Mouse (Mus musculus): ENCODE data around the gene Sectm1b. TPM values are rescaled to one million over a fixed set of nuclear protein-coding genes. Genes with fewer than 3 reads are reported as not detected.
"Not testable (repeated sequence)": the region's sequence is repeated elsewhere in the genome, so short reads cannot be mapped to it uniquely, and the experiment has no call there.

The Sectm1b gene
- polyA plus RNA-seq, 2 experiments, result 0.04 to 0.08 TPM

GRCm38 (mm10) chr11:121108061-121108460, 44.7 kb upstream of the Sectm1b start:
- H3K9me3 ChIP-seq (ENCODE audit: control insufficient read depth, low read length), result no peaks in the 10 kb centered on the region
- no peak for TF ChIP-seq EP300 (IDR thresholded peaks at IDR 0.05; ENCODE audit: low read depth)
- TF ChIP-seq CTCF (IDR thresholded peaks at IDR 0.05; ENCODE audit: low read depth), result no peak
- H3K27ac ChIP-seq, result no peak overlapping the region
- H3K4me3 ChIP-seq (ENCODE audit: insufficient read depth in 1 of 2, low read depth in 2 of 2, low read length in 2 of 2), result no peak overlapping the region
- peaks cover 0 to 3% of the 10 kb centered on the region in 2 experiments; a peak in 1 of 4 replicates for H3K4me1 ChIP-seq (replicated peaks; ENCODE audit: control insufficient read depth in 2 of 2, insufficient read depth in 2 of 2, low read length in 1 of 2)
- no peak overlapping the region for H3K4me2 ChIP-seq (ENCODE audit: low read depth)
- ATAC-seq (ENCODE audit: insufficient read depth) (no peak), DNase-seq (ENCODE audit: low read depth in 3 of 3, low spot score in 3 of 3) (no peak)
- H3K9ac ChIP-seq (replicated peaks), result no peak overlapping the region
- WGBS (ENCODE audit: insufficient replicate concordance), result 45% methylated on average over 9 of the region's 9 CpGs
- H3K36me3 ChIP-seq (replicated peaks; ENCODE audit: control insufficient read depth, insufficient read depth, low read depth), result no peaks in the 10 kb centered on the region
- no peaks in the 10 kb centered on the region for H3K27me3 ChIP-seq (ENCODE audit: control insufficient read depth, insufficient read depth, low read length)

- not testable (repeated sequence) for H3K36me3 ChIP-seq (replicated peaks; ENCODE audit: control insufficient read depth, insufficient read depth, low read depth); H3K4me3 ChIP-seq (ENCODE audit: insufficient read depth in 1 of 2, low read depth in 2 of 2, low read length in 2 of 2); H3K9me3 ChIP-seq (ENCODE audit: control insufficient read depth, low read length); DNase-seq (ENCODE audit: low read depth in 3 of 3, low spot score in 3 of 3); ATAC-seq (ENCODE audit: insufficient read depth); H3K27ac ChIP-seq; H3K27me3 ChIP-seq (ENCODE audit: control insufficient read depth, insufficient read depth, low read length); H3K4me2 ChIP-seq (ENCODE audit: low read depth); H3K9ac ChIP-seq (replicated peaks); H3K4me1 ChIP-seq (replicated peaks; ENCODE audit: control insufficient read depth in 2 of 2, insufficient read depth in 2 of 2, low read length in 1 of 2)
- WGBS (ENCODE audit: insufficient replicate concordance), result 52% methylated on average over 1 of the region's 1 CpGs
Observed at GRCm38 (mm10) chr11:121107242-121107641, 43.9 kb upstream of the Sectm1b start.

GRCm38 (mm10) chr11:121101124-121101805, 37.9 kb upstream of the Sectm1b start:
- Histone ChIP-seq H3K9me3 (ENCODE audit: control insufficient read depth, low read length) (no peaks in the 10 kb centered on the region), H3K36me3 (replicated peaks; ENCODE audit: control insufficient read depth, insufficient read depth, low read depth) (no peaks in the 10 kb centered on the region), H3K27ac (no peak overlapping the region), H3K9ac (replicated peaks) (no peak overlapping the region), H3K4me3 (ENCODE audit: insufficient read depth in 1 of 2, low read depth in 2 of 2, low read length in 2 of 2) (no peak overlapping the region), H3K4me1 (replicated peaks; ENCODE audit: control insufficient read depth in 2 of 2, insufficient read depth in 2 of 2, low read length in 1 of 2) (peaks cover 0 to 12% of the 10 kb centered on the region in 2 experiments; a peak in 2 of 4 replicates), H3K4me2 (ENCODE audit: low read depth) (no peak overlapping the region), H3K27me3 (ENCODE audit: control insufficient read depth, insufficient read depth, low read length) (no peaks in the 10 kb centered on the region)
- TF ChIP-seq CTCF (IDR thresholded peaks at IDR 0.05; ENCODE audit: low read depth) (no peak), EP300 (IDR thresholded peaks at IDR 0.05; ENCODE audit: low read depth) (no peak)
- DNase-seq (ENCODE audit: low read depth in 3 of 3, low spot score in 3 of 3) (no peak), ATAC-seq (ENCODE audit: insufficient read depth) (no peak)
- WGBS (ENCODE audit: insufficient replicate concordance), result 42% methylated on average over 4 of the region's 4 CpGs

- H3K4me3 ChIP-seq (ENCODE audit: insufficient read depth in 1 of 2, low read depth in 2 of 2, low read length in 2 of 2), result no peak overlapping the region
- H3K4me2 ChIP-seq (ENCODE audit: low read depth), result no peak overlapping the region
- no peaks in the 10 kb centered on the region for H3K36me3 ChIP-seq (replicated peaks; ENCODE audit: control insufficient read depth, insufficient read depth, low read depth)
- 34% methylated on average over 7 of the region's 7 CpGs for WGBS (ENCODE audit: insufficient replicate concordance)
- H3K9me3 ChIP-seq (ENCODE audit: control insufficient read depth, low read length), result no peaks in the 10 kb centered on the region
- DNase-seq (ENCODE audit: low read depth in 3 of 3, low spot score in 3 of 3) (no peak), ATAC-seq (ENCODE audit: insufficient read depth) (no peak)
- H3K4me1 ChIP-seq (replicated peaks; ENCODE audit: control insufficient read depth in 2 of 2, insufficient read depth in 2 of 2, low read length in 1 of 2), result peaks cover 0 to 12% of the 10 kb centered on the region in 2 experiments; a peak in 2 of 4 replicates
- no peak overlapping the region for H3K27ac ChIP-seq
- TF ChIP-seq EP300 (IDR thresholded peaks at IDR 0.05; ENCODE audit: low read depth) (no peak), CTCF (IDR thresholded peaks at IDR 0.05; ENCODE audit: low read depth) (no peak)
- H3K9ac ChIP-seq (replicated peaks), result no peak overlapping the region
- no peaks in the 10 kb centered on the region for H3K27me3 ChIP-seq (ENCODE audit: control insufficient read depth, insufficient read depth, low read length)
Observed at GRCm38 (mm10) chr11:121100692-121101091, 37.3 kb upstream of the Sectm1b start.

GRCm38 (mm10) chr11:121099762-121100161, 36.4 kb upstream of the Sectm1b start:
- no peak overlapping the region for H3K4me3 ChIP-seq (ENCODE audit: insufficient read depth in 1 of 2, low read depth in 2 of 2, low read length in 2 of 2)
- peaks cover 0 to 12% of the 10 kb centered on the region in 2 experiments; a peak in 2 of 4 replicates for H3K4me1 ChIP-seq (replicated peaks; ENCODE audit: control insufficient read depth in 2 of 2, insufficient read depth in 2 of 2, low read length in 1 of 2)
- H3K4me2 ChIP-seq (ENCODE audit: low read depth), result no peak overlapping the region
- DNase-seq (ENCODE audit: low read depth in 3 of 3, low spot score in 3 of 3) (no peak), ATAC-seq (ENCODE audit: insufficient read depth) (no peak)
- no peak overlapping the region for H3K9ac ChIP-seq (replicated peaks)
- no peaks in the 10 kb centered on the region for H3K9me3 ChIP-seq (ENCODE audit: control insufficient read depth, low read length)
- TF ChIP-seq EP300 (IDR thresholded peaks at IDR 0.05; ENCODE audit: low read depth) (no peak), CTCF (IDR thresholded peaks at IDR 0.05; ENCODE audit: low read depth) (no peak)
- no peaks in the 10 kb centered on the region for H3K36me3 ChIP-seq (replicated peaks; ENCODE audit: control insufficient read depth, insufficient read depth, low read depth)
- no peaks in the 10 kb centered on the region for H3K27me3 ChIP-seq (ENCODE audit: control insufficient read depth, insufficient read depth, low read length)
- H3K27ac ChIP-seq, result no peak overlapping the region
- 45% methylated on average over 7 of the region's 7 CpGs for WGBS (ENCODE audit: insufficient replicate concordance)

Measured in liver, embryonic 14.5 days (tissue).